Mouse (Mus musculus) olfactory bulb, adult 2 months (tissue): ENCODE results near the gene Bcas1.

ENCODE experiments used
- CTCF ChIP-seq: fragments of 200-500 bp; IDR thresholded peaks from 2 replicates; pipeline ENCODE4 v1.5.1; 2012; ENCODE audit warnings: low read depth, mild to moderate bottlenecking, low read length, moderate library complexity; ENCODE audit not compliant: insufficient read depth
- POLR2A ChIP-seq: fragments of 200-500 bp; IDR thresholded peaks from 2 replicates; pipeline ENCODE4 v1.6.1; 2012; ENCODE audit warnings: mild to moderate bottlenecking, low read depth, low read length, moderate library complexity; ENCODE audit not compliant: insufficient read depth

GRCm38 (mm10) chr2:170391994-170392393, 35.7 kb downstream of the Bcas1 start:
- TF ChIP-seq CTCF (no peak), POLR2A (no peak)
